Mouse (Mus musculus) MEL-GATA-1-ER (cell line): ENCODE measurements around the gene Coa5.

Experiments
- DNase-seq: peaks from one replicate; pipeline ENCODE4 v3.0.0-alpha.2; 2012; ENCODE audit warnings: low read depth; ENCODE audit errors: extremely low read depth

Gene Coa5

DNA sequence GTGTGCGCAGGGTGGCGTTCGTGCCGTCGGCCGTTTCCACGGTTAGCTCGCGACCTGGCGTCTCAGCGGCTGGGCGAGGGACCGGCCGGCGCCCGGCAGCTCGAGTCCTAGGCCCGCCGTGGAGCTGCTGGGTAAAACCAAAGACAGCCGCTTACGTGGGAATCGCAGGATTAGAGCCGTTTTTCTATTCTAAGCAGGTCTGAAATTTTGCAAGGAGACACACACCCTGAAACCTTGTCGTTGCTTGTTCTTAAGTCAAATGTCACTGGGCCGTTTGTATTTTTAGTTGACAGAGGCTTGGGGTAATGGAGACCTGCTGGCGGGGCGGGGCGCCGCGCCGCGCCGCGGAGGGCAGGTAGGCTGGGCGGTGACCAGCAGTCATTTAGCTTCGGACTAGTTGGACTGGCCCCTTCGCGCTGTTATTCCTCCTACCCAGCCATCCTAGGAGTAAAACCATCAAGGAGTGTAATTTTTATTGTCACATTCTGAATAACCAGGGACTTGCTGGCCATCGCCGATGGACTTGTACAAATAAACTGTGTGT is 466 bp upstream of the Coa5 start:
- DNase-seq, result peak; percentile 20

DNA sequence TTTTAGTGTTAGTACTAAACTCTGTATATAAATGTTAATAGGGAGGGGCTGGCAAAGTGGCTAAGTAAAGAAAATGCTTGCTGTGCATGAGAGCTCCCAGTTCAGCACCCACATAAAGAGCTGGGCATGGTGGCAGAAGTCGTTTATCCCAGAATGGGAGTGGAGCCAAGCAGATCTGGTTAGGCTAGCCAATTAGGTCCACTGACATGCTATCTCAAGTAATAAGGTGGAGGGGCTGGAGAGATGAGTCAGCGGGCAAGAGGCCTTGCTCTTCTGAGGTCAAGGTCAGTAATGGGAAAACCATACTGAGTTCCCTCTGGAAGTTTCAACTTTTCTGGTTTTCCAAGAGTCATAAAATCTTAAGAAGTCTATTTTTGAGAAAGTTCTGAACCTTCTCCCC is 992 bp downstream of the Coa5 start:
- peak; percentile 19 for DNase-seq

GRCm38 (mm10) chr1:37427144-37427875 is 2.6 kb downstream of the Coa5 start:
- DNase-seq, result peak; percentile 44

DNA sequence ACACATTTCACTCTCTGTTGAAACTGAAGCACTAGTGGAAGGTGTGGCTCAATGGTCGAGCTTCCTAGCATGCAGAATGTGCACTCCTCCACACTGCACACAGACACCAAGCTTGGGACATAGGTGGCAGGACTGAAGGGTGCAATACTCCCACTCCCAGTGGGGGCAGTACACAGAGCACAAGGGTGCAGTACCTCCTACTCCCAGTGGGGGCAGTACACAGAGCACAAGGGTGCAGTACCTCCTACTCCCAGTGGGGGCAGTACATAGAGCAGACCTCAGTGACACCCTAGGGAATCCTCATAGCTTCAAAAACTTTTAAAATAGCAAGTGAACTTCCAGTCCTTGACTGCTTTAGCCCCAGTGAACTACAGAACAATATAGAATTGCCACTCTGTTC is 10.5 kb downstream of the Coa5 start:
- DNase-seq, result peak; percentile 29

- no peak for DNase-seq
These were observed 14.5 kb downstream of the Coa5 start for GRCm38 (mm10) chr1:37415394-37415793.

DNA sequence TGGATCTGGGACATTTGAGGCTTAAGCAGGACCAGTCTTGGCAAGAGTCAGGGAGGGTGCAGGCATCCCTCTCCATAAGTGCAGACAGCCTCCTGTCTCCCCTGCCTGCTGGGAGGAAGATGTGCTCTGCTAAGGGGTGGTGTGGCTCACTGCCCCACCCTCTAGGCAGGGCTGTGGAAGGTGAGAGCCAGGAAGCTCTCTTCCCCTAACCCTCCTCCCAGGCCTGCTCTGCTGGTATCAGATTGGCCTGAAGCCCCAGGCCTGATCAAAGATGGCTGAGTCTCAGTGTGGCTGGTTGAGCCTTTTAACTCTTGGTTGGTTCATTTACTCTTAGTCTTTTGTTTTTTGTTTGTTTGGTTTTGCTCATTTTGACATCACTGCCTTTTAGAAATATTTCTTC is 20.3 kb downstream of the Coa5 start:
- no peak for DNase-seq

GRCm38 (mm10) chr1:37408678-37409077 is 21.2 kb downstream of the Coa5 start:
- DNase-seq, result no peak

DNA sequence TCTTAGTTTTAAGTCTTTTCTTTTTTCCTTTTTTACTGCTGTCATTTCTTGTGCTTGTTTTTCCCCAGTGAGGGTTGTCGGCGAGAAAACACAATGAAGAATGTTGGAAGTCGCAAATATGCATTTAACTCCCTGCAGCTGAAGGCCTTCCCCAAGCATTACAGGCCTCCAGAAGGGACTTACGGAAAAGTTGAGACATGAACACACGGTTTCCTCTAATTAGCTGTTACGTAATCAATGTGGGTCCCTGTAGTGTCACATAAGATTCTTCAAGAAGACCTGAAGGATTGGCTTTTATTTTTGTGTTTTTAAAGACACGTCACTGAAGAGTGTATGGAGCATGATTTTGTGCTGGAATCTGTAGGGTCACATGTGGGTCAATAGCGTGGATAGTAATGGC is 21.8 kb downstream of the Coa5 start:
- no peak for DNase-seq

DNA sequence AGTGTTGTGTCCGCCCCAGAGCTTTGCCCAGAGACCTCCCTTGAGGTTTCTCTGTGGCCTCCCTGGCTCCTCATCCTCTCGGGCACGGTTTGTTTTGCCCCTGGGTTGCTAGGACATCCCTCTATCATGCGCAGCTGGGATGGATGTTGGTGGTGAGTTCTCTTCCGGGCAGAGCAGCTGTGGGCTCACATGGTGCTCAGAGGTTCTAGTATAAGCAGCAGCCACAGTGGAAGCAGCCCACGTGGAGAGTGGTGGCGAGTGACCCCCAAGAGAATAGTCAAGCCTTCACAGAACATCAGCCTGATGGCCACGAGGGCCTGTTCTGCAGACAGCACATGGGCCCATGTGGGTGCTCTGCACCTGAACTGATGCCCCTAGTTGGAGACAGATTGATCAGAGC is 22.7 kb downstream of the Coa5 start:
- no peak for DNase-seq

GRCm38 (mm10) chr1:37405137-37405536 is 24.8 kb downstream of the Coa5 start:
- no peak for DNase-seq

DNA sequence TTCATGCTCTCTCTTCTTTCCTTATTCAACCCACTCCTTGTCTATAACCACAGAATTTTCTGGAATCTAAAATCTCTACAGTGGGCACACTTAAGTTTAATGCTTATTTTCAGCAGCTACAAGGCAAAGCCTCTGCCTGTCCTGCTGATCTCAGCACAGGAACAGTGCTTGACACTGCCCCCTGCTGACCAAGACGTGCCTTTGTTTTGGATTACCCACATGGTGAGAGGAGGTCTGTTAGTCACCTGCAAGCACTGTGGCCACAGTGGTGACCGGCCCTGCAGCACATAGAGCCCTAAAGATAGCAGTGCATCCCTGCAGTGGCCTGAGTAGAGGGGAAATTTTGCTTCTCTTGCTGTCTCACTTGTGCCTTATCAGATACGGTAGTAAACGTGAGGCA is 28.2 kb downstream of the Coa5 start:
- DNase-seq, result peak; percentile 33

DNA sequence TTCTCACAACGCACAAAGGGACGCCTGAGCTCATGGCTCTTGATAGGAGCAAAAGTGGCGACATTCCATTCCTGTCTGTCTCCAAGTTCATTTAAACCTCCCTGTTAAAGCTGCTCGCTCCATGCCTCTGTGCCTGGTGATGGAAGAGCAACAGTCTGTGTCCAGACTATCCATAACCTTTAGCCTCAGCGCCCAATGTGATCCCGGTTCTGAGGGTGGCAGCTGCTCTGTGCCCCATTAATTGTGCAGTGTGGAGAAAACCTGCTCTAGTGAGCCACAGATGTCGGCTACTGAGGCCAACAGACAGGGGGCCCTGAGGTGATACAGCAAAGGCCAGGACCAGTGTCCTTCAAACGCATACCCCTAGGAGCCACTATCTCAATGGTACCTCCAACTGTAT is 30.2 kb downstream of the Coa5 start:
- no peak for DNase-seq

- DNase-seq, result no peak
These were observed 30.9 kb downstream of the Coa5 start for GRCm38 (mm10) chr1:37398961-37399360.

GRCm38 (mm10) chr1:37396481-37396880 is 33.4 kb downstream of the Coa5 start:
- DNase-seq, result no peak

- DNase-seq, result no peak
These were observed 36.7 kb downstream of the Coa5 start for GRCm38 (mm10) chr1:37393174-37393573.

DNA sequence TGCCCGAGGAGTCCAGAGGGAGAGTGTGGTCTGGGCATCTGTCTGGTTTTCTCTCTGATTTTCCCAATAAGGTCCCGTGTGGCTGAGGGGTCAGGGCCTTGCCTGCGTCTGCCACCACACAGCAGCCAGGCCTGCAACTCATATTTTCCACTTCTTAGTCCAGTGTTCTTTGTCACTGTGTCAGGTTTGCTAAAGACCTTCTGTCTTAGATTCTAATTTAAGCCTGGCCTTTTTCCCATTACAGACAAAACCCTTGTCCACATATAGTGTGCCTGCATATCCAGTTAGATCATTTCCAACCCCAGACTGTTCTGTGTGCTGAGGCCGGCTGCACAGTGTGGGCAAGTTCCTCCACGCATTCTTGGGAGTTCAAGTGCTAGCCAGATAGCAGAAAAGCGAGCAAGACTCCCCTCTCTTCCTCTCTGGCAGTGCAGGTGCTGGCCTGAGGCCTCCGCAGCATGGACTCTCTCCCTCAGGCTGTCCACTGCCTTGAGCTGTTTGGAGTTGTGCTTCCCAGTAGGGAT is 43.4 kb downstream of the Coa5 start:
- DNase-seq, result no peak

DNA sequence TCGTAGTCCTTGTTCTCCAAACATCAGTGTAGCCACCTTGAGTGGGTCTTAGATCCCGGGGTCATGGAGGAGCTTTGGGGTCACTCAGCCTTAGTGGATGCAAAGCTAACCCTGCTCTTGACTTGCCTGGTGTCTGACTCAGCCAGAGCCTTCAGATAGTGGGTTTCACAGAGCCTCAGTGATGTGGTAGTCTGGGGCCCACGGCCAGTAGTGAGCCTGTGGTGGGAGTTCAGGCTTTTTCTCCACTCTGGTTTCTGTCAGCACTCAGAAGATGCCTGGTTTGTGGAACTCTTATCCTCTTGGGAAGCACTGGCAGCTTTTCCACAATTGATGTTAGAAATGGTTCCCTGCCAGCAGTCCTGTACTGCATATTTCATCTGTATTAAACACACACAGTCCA is 45.6 kb downstream of the Coa5 start:
- no peak for DNase-seq

DNA sequence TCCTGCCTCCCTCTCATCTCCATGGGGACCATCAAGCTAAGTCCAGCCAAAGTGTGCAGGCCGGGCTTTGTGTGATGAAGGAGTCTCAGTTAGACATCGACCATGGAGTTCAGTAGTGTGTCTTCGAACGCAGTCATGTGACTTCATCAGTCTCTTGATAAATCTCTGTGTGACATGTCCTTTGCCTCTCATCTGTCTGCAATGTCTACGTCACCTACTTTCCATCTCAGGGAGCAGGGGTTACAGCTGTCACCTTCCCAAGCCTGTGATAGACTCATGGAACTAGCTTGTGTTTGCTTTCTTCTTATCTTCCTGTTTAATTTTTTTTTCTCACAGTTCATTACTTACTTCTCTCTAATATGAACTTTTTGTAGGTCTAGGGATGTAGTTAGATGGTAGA is 49.0 kb downstream of the Coa5 start:
- no peak for DNase-seq

GRCm38 (mm10) chr1:37379536-37379935 is 50.4 kb downstream of the Coa5 start:
- DNase-seq, result no peak

DNA sequence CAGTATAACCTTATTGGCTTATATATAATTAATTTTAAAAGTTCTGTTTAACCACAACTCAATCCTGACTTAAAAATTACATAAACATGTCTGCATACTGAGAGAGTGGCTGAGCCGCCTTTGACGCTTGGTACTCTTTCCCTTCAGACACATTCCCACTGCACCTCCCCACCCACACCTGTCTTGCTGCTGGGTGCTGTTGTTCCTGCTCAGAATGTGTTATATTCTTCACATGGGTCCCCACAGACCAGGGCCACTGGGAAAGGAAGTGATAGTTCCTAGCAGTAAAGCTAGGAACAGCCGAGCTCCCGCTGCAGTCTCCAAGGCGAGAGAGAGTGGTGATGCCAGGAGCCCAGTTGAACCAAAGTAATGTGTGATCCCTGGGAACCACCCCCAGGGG is 51.8 kb downstream of the Coa5 start:
- DNase-seq, result no peak

- no peak for DNase-seq
These were observed 53.2 kb downstream of the Coa5 start for GRCm38 (mm10) chr1:37376751-37377150.

DNA sequence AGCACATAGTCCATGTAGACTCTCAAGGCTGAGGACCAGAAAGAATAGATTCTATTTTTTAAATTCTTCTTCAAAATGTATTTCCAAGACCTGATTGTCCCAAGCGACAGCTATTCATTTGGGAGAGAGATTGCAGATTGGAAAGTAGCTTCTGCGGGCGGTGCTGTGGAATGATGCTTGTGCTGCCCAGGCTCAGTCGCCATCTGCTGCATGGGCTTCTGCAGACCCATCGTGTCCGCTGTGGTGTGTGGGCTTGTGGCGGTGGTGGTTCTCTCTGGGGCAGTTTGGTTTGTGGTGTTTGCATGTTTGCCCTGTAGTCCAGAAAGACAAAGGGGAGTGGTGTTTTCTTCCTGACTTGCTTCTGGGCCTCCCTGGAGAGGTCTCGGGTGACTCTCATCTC is 53.7 kb downstream of the Coa5 start:
- no peak for DNase-seq

GRCm38 (mm10) chr1:37368768-37369385 is 61.0 kb downstream of the Coa5 start:
- no peak for DNase-seq
